Mouse (Mus musculus) ovary, postnatal 10 days (tissue): ENCODE data around the gene Pomgnt2.

Experiments used
- DNase-seq: peaks from one replicate; pipeline ENCODE4 v3.0.0; 2022; ENCODE audit warnings: low spot score

Pomgnt2 gene

DNA sequence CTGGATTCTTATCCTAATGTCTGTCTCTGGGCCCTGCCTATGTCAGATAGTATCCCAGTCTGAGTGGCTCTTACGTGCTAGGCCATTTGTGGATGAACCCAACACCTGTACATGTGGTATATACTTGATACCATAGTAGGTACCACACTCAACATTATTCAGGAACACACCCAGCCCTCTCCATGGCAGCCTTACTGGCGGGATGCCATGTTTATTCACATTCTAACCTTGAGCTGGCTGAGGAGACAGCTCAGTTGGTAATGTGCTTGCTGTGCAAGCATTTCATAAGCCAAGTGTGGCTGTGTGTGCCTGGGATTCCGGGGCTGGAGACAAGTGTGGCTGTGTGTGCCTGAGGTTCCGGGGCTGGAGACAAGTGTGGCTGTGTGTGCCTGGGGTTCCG is 28.7 kb downstream of the Pomgnt2 start:
- DNase-seq, result no peak

GRCm38 (mm10) chr9:121964941-121965340 is 32.0 kb downstream of the Pomgnt2 start:
- DNase-seq, result no peak

DNA sequence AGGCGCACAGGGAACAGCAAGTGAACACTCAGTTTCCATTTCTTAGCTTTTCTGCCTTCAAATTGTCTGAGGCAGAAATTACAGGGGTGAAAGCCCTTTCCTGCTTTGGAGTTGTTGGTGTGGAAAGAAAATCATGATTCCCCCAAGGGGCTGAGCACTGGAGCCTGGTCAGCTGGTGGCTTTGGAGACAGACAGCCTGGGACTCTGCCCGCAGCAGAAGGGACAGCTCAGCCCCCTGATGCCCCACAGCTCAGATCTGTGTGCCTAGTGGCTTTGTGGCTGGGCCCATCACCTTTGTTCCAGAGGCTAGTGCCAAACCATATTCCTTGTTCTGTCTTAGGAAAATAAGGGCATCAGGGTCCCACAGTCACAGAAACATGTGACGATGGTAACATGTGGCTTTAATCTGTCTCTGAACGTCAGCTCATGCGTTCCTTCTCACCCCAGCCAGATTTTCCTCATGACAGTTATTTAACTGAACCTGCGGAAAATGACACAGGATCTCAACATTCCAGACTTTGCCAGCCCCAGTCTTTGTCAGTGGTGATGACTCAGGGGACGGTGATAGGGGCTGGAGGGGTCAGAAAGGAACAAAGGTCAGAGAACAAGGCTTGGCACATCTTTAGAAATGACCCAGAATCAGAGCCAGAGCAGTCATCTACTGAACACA is 36.8 kb downstream of the Pomgnt2 start:
- no peak for DNase-seq

- DNase-seq, result no peak
Observed at GRCm38 (mm10) chr9:121952596-121952995, 44.3 kb downstream of the Pomgnt2 start.

DNA sequence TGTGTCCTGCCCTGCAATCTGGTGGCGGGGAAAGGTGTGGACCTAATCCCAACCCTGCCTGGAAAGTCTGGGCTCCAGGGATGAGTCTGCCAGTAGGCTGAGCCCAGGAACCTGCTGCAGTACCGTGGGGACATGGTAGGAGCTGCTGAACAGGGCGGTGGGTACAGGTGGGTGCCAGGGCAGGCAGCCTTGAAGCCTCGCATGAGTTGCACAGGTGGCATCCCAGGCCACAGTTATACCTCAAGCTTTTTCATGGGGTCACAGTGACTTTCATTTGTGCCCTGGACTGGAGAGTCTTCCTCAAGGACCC is 45.8 kb downstream of the Pomgnt2 start:
- DNase-seq, result no peak

DNA sequence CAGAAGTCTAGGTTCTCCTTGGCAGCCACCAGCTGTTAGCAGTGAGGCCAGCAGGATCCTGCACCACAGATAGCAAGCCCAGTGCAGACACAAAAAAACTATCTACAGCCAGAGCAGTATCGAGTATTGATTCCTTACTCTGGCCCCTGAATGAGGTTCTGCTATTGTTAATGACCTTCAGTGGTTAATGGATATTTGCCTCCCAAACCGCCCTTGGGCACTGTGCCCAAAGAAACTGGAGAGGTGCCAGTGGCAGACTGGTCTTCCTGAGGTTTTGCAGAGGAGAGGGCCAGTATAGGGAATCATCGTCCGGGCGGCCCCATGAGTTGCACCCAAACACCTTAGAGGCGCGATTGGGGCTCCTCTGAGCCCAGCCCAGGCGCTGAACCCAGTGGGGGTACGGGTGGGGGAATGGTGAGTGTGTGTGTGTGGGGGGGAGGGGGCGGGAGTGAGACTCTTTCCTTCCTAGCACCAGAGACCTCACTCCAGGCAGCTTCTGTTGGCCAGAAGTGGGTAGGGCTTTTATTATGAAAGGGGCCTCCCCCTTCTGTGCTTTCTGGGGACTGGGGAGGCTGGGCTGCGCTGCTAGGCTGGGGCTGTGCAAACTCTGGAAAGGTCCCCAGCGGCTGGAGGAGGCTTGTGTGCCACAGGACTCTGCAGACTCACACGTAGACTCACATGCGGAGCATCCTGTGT is 46.3 kb downstream of the Pomgnt2 start, which contains the start of gene Fam198a:
Gene Fam198a (plus strand): TSS at position 571 of the 696 bp plus-strand sequence.
- peak; percentile 92 for DNase-seq

GRCm38 (mm10) chr9:121948431-121948830 is 48.5 kb downstream of the Pomgnt2 start:
- no peak for DNase-seq

DNA sequence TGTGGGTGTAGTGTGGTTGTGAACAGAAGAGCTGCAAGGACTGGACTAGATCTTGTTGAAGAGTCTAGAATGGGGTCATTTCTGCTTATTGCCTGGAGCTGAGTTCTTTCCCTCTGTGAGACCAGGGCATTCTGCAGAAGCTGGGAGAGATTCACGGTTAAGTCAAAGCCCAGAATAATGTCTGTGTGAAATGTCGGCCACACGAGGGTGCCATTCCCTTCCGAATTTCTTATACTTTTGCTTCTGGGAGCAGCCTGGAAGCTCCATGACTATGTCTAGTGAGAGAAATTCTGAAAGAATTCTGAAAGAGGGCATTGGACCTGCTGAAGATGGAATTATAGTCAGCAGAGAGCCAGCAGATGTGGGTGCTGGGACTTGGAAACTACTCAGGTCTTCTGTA is 49.1 kb downstream of the Pomgnt2 start:
- no peak for DNase-seq

DNA sequence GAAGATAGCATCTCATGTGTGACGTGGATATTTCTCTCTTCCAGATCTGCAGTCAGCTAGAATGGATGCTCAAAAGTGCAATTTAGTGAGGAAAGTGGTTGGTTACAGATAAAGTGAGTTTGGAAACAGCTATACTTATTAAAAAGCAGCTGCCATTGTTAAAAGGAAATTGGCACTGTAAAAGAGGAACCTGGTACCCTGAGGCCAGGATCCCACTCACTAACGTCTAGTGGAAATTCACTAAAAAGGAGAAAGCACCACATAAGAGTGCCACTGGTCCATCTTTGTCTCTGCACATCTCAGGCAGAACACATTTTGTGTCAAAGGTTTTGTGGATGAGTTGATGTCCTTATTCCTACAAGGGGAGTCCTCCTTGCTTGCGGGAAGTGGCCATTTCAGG is 53.3 kb downstream of the Pomgnt2 start:
- no peak for DNase-seq

- DNase-seq, result no peak
Observed at GRCm38 (mm10) chr9:121943005-121943404, 53.9 kb downstream of the Pomgnt2 start.

- no peak for DNase-seq
Observed at GRCm38 (mm10) chr9:121937944-121938355, 59.0 kb downstream of the Pomgnt2 start.

DNA sequence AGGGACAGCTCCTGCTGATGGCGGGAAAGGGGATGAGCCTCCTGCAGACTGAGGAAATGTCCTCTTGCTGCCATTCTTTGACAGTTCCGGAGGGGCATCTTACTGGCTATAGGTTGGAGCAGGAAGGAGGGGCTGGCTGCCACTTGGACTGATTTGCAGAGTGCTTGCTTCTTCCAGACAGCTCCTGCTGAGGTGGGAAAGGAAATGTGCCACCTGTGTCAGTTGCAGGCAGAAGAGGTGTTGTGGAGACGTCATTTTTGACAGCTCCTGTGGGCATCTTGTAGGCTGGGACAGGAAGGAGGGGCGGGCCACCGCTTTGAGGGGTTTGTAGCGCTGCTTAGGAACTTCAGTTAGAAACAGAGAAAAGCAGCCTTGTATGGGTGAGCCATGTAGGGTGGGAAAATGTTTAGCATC is 59.5 kb downstream of the Pomgnt2 start:
- no peak for DNase-seq

DNA sequence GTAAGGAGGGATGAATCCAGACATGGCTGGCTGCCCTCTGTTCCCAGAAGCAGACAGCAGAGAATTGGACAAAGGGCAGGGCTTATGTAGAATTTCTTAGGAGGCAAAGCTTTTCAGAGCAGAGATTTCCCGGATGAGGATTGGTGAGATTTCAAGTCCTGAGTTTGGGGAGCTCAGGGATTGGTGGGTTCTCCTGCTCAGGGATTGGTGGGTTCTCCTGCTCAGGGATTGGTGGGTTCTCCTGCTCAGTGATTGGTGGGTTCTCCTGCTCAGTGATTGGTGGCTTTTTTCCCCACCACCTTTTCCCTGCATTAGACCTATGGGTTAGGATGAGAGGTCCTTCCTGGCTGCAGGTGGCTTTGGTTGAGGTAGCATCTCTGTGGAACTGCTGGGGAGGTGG is 60.0 kb downstream of the Pomgnt2 start:
- DNase-seq, result no peak

DNA sequence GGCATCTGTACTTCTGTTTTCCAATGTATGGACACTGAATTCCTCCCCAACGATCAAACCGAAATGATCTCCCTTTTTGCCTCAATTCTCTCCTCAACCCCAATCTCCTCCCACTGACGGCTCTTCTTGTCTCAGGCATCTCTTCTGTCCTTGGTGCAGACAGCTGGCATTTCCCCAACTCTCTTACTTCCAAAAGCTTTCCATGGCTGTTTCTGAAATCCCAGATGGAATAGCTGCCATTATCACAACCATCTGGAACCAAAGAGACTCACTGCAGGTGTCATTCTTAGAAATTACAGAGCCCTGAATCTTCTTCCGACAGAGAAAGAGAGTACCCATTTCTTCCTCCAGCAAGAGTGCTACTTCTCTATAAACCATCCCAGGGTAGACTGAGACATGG is 62.1 kb downstream of the Pomgnt2 start:
- no peak for DNase-seq
